Mouse (Mus musculus) hindbrain, postnatal 0 days (tissue): Measurements from ENCODE around the gene Hoxb1. TPM values are rescaled to one million over a fixed set of nuclear protein-coding genes. Genes with fewer than 3 reads are reported as not detected.

Source experiments
- ATAC-seq: fragments of 200-750 bp; cut with Nextera tagmentation; 2 replicates; pipeline ENCODE4 v1.8.0; 2017; ENCODE audit warnings: mild to moderate bottlenecking, moderate TSS enrichment, moderate library complexity
- DNase-seq: peaks from one replicate; pipeline ENCODE4 v3.0.0-alpha.2; 2015; ENCODE audit warnings: low spot score
- H3K27ac ChIP-seq: fragments of 300-500 bp; sonication (generic); 2 replicates; pipeline ENCODE4 v1.5.1; 2014; ENCODE audit warnings: mild to moderate bottlenecking
- H3K27me3 ChIP-seq: fragments of 300-500 bp; sonication (generic); 2 replicates; pipeline ENCODE4 v1.6.1; 2014; ENCODE audit warnings: low read length, mixed read lengths; ENCODE audit not compliant: insufficient read depth
- H3K36me3 ChIP-seq: fragments of 300-500 bp; sonication (generic); 2 replicates; pipeline ENCODE4 v1.6.1; 2014; ENCODE audit warnings: low read length, mixed read lengths; ENCODE audit not compliant: insufficient read depth
- H3K4me1 ChIP-seq: fragments of 300-500 bp; sonication (generic); 2 replicates; pipeline ENCODE4 v1.6.1; 2014; ENCODE audit warnings: antibody characterized with exemption, low read length, mixed read lengths; ENCODE audit not compliant: insufficient read depth
- H3K4me2 ChIP-seq: fragments of 300-500 bp; sonication (generic); 2 replicates; pipeline ENCODE4 v1.6.1; 2014; ENCODE audit warnings: low read depth, mild to moderate bottlenecking, low read length, moderate library complexity, mixed read lengths
- H3K4me3 ChIP-seq: fragments of 300-500 bp; sonication (generic); 2 replicates; pipeline ENCODE4 v1.5.1; 2014; ENCODE audit warnings: low read length
- H3K9ac ChIP-seq: fragments of 300-500 bp; sonication (generic); replicated peaks from 2 replicates; pipeline ENCODE4 v1.6.1; 2014; ENCODE audit warnings: mild to moderate bottlenecking, low read length, moderate library complexity, mixed read lengths
- H3K9me3 ChIP-seq: fragments of 300-500 bp; sonication (generic); 2 replicates; pipeline ENCODE4 v1.6.1; 2016; ENCODE audit warnings: low read length, mixed read lengths
- CTCF ChIP-seq: IDR thresholded peaks from 2 replicates; pipeline ENCODE4 v1.5.1; 2016; ENCODE audit warnings: antibody characterized with exemption, control low read depth, low read depth
- WGBS: fragments of 180-500 bp; shearing (Covaris S2); extraction: QIAGEN DNeasy Blood & Tissue Kit; methylation state at CpG from one replicate; pipeline ENCODE4 v1.1.7; 2014; 5-methylcytosine and 5-hydroxymethylcytosine counted together
- polyA plus RNA-seq: library from polyadenylated mRNA; unstranded; fragments of >200 nt; fragmentation: Nextera tagmentation; extraction: Ambion mirVana; gene quantifications from 2 replicates; pipeline ENCODE4 v1.2.1, GENCODE M21; 2015
- total RNA-seq: library from RNA; depleted of rRNA; stranded (reverse); fragments of >200 nt; gene quantifications from 2 replicates; pipeline ENCODE4 v1.2.3, GENCODE M21; 2014

Gene Hoxb1
- total and polyA plus RNA-seq, 2 experiments from 2014 or later, result 0.21 to 0.24 TPM

DNA sequence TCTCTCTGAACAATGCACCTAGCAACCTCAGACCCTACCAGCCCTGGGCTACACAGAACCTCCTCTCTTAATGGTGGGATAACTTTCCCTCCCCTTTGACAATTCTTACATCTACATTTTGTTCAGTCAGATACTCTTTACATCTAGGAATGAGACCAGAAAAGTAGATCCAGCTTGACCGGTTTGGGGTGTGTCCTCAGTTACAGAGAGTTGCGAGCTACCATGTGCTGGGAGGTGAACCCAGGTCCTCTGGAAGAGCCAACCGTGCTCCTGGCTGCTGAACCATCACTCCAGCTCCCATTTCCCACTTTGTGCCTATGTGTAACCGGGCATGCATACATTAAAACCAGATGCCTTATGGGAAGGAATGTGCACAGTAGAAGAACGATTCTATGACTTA is 17.8 kb downstream of the Hoxb1 start:
- H3K9me3 ChIP-seq, result no peaks in the 10 kb centered on the region
- H3K4me2 ChIP-seq, result no peak overlapping the region
- no peak overlapping the region for H3K4me3 ChIP-seq
- WGBS, result 81% methylated on average over 5 of the region's 5 CpGs
- H3K4me1 ChIP-seq, result no peaks in the 10 kb centered on the region
- H3K36me3 ChIP-seq, result no peaks in the 10 kb centered on the region
- H3K27me3 ChIP-seq, result no peaks in the 10 kb centered on the region
- no peak overlapping the region for H3K9ac ChIP-seq
- DNase-seq (no peak), ATAC-seq (no peak)
- TF ChIP-seq CTCF, result no peak
- H3K27ac ChIP-seq, result no peak overlapping the region

- Histone ChIP-seq H3K4me1 (no peaks in the 10 kb centered on the region), H3K4me2 (no peak overlapping the region), H3K27me3 (no peaks in the 10 kb centered on the region), H3K9me3 (no peaks in the 10 kb centered on the region), H3K36me3 (no peaks in the 10 kb centered on the region), H3K9ac (no peak overlapping the region), H3K27ac (no peak overlapping the region), H3K4me3 (no peak overlapping the region)
- DNase-seq (no peak), ATAC-seq (no peak)
- no peak for TF ChIP-seq CTCF
- WGBS, result 89% methylated on average over 2 of the region's 2 CpGs
These were observed 22.1 kb downstream of the Hoxb1 start for GRCm38 (mm10) chr11:96387635-96388034.

- H3K4me2 ChIP-seq, result no peak overlapping the region
- 19% methylated on average over 15 of the region's 15 CpGs for WGBS
- 0 out of 2 replicates have a peak overlapping the region, but pooled peaks have one; percentile 28 for H3K27ac ChIP-seq
- H3K36me3 ChIP-seq, result no peaks in the 10 kb centered on the region
- no peaks in the 10 kb centered on the region for H3K9me3 ChIP-seq
- H3K27me3 ChIP-seq, result no peaks in the 10 kb centered on the region
- no peak overlapping the region; the same call in 1 of the 2 replicates for H3K9ac ChIP-seq
- no peak for DNase-seq
- H3K4me3 ChIP-seq, result no peak overlapping the region
- no peak for TF ChIP-seq CTCF
- ATAC-seq, result no peak
- peaks cover 4% of the 10 kb centered on the region; the same call in 1 of the 2 replicates for H3K4me1 ChIP-seq
These were observed 31.4 kb downstream of the Hoxb1 start for GRCm38 (mm10) chr11:96396772-96397626.

GRCm38 (mm10) chr11:96397806-96398335 is 32.3 kb downstream of the Hoxb1 start:
- TF ChIP-seq CTCF, result peak; percentile 24; the same call in 1 of the 2 replicates
- Histone ChIP-seq H3K9ac (no peak overlapping the region), H3K36me3 (no peaks in the 10 kb centered on the region), H3K4me1 (peaks cover 4% of the 10 kb centered on the region; the same call in 1 of the 2 replicates), H3K27ac (no peak overlapping the region), H3K9me3 (no peaks in the 10 kb centered on the region), H3K27me3 (no peaks in the 10 kb centered on the region), H3K4me3 (no peak overlapping the region), H3K4me2 (no peak overlapping the region)
- no peak for ATAC-seq
- 55% methylated on average over 7 of the region's 7 CpGs for WGBS
- no peak for DNase-seq

DNA sequence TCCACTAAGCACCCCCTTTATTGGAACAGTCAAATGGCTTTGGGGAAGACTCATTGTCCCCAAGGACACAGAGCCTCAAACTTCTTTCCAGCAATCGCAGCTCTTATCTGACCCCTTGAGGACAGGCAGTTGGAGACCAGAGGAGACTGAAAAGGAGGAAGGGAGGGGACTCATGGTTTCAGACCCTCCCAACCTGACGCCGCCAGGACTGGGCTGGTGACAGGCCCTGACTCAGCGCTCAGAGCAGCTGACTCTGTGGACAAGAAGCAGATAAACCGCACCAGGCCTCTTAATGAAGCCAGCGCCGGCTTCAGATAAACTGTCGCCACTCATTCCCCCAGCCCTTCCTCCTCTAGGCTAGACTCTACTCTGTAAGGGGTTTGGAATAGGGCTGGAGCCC is 34.4 kb downstream of the Hoxb1 start:
- no peak overlapping the region for H3K9ac ChIP-seq
- no peak overlapping the region for H3K27ac ChIP-seq
- TF ChIP-seq CTCF, result no peak
- ATAC-seq, result no peak
- no peaks in the 10 kb centered on the region for H3K27me3 ChIP-seq
- WGBS, result 37% methylated on average over 8 of the region's 8 CpGs
- no peak overlapping the region for H3K4me3 ChIP-seq
- no peak for DNase-seq
- H3K4me1 ChIP-seq, result peaks cover 4% of the 10 kb centered on the region; the same call in 1 of the 2 replicates
- H3K4me2 ChIP-seq, result no peak overlapping the region
- H3K9me3 ChIP-seq, result no peaks in the 10 kb centered on the region
- H3K36me3 ChIP-seq, result no peaks in the 10 kb centered on the region

DNA sequence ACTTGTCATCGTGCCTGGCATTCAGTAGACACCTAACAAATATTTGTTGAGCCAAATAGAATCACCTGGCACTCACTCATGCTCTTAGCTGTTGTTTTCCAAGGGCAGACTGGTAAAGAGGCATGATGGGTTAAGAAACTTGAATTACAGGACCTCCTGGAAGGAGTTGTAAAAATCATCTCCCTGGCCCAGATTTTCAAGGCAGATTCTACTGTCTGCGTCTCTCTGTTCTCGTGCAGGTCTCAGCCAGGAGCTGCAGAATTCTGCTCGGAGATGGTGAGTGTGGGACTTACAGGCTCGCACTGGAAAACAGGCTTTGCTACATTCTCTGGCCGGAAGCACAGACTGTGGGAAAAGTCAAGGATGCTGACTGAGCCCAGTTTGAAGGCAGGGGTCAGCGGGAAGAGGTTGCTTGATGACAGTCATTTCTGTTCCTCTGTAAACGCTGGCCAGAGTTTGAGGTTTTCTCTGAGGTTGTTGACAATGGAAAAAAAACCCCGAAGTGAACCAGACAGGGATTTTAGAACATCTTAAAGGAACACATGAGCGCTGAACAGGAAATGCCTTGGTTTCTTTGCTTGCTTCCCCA is 38.6 kb downstream of the Hoxb1 start:
- no peak for ATAC-seq
- H3K27ac ChIP-seq, result peak overlapping the region; percentile 27; the same call in 1 of the 2 replicates

More for the DNA sequence above, 38.6 kb downstream of the Hoxb1 start:
- TF ChIP-seq CTCF, result no peak
- H3K36me3 ChIP-seq, result no peaks in the 10 kb centered on the region
- peaks cover 5% of the 10 kb centered on the region for H3K4me1 ChIP-seq
- no peaks in the 10 kb centered on the region for H3K27me3 ChIP-seq
- H3K9ac ChIP-seq, result no peak overlapping the region
- no peaks in the 10 kb centered on the region for H3K9me3 ChIP-seq
- H3K4me3 ChIP-seq, result no peak overlapping the region
- WGBS, result 55% methylated on average over 10 of the region's 10 CpGs
- DNase-seq, result no peak
- no peak overlapping the region for H3K4me2 ChIP-seq
